Mouse (Mus musculus): ENCODE measurements around the gene Evx1.

Gene Evx1

DNA sequence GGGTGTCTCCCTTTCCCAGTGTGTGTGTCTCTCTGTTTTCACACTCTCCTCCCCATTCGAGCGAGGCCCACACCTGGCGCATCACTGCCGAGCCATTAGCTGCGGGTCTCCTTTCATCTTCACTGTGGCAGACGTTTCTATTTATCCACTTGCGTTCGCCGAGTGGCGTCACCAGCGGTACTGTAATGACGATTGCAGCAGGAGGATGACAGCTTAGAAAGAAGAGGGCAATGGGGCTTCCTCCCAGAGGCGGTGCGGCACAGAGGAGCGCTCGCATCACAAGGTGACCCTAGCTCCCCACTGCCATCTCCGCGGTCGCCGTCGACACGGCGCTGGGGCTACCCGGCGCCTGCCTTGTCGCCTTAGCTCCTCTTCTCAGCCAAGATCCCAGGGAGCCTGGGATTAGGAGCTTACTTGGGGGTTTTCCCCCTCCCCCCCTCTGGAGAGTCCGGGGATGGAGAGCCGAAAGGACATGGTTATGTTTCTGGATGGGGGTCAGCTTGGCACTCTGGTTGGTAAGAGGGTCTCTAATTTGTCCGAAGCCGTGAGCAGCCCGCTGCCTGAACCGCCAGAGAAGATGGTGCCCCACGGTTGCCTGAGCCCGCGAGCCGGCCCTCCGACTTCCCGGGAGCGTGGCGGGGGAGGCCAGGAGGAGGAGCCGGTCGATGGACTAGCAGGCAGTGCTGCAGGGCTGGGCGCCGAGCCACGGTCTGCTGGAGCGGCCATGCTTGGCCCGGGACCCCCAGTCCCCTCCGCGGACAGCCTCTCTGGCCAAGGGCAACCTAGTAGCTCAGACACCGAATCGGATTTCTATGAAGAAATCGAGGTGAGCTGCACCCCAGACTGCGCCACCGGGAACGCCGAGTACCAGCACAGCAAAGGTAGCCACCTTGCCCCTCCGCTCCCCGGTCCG, at the start of gene Evx1:
TSS of gene Evx1 (plus strand) at position 108 of the 913 bp plus-strand sequence.
- peak in 1 of 2 experiments; percentile 9 for DNase-seq (ENCODE audit: low read depth in 2 of 2, low spot score in 2 of 2)

DNA sequence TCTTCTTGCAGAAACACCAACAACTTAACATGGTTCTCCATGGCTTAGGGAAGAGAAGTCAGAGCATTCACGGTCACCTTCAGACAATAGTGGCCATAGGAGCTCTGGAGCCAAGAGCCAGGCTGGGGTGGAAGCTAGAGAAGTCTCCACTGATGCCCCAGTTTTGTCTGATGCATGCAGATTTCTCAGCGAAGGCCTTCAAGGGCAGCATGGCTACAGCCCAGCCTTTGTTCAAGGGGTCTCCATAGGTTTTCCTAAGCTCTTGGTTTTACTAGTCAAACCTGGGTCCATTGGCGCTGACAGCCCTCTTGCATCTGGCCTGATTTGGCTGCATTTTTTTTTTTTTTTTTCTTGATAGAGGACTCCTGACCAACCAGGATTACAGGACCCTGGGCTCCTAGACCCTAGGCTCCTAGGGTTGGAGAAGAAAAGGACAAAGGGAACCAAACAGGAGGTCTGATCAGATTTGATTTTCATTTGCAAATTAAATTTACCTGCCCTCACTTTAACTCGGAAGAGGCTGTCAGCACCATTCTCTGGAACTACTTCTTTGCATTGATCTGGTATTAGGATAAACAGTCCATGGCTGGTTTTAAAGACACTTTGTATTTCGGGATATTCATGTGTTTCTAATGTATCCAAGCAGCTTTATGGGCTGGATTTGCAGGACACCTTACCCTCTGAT, 49.0 kb upstream of the Evx1 start:
- DNase-seq (ENCODE audit: low read depth in 2 of 2, low spot score in 2 of 2) = no peak

DNA sequence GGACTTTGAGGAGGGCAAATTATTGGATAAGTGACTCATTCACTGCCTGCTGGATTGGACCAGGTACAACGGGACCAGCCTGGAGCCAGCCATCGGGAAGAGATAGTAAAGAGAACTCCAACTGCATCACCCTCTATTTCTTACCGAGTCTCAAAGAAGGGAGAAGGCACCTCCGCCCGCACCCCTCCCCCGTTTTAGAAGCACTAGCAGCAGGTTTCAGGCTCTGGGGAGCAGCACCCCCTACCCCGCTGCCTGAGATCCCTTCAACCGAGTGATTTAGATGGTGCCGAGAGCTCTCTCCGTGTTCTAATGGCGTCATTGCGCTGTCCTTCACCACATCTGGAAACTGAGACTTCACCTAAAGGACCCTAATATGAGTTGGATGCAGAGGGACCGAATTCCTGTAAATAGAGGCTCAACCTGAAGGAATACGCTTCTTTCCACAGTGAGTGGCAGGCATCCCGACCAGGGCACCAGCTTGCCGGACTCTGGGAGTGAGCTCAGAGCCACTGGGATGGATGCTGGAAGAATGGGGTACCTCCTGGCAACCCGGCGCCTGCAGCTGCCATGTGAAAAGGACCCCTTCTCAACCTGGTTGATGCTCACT, 47.9 kb upstream of the Evx1 start:
- DNase-seq (ENCODE audit: low read depth in 2 of 2, low spot score in 2 of 2) = no peak

DNA sequence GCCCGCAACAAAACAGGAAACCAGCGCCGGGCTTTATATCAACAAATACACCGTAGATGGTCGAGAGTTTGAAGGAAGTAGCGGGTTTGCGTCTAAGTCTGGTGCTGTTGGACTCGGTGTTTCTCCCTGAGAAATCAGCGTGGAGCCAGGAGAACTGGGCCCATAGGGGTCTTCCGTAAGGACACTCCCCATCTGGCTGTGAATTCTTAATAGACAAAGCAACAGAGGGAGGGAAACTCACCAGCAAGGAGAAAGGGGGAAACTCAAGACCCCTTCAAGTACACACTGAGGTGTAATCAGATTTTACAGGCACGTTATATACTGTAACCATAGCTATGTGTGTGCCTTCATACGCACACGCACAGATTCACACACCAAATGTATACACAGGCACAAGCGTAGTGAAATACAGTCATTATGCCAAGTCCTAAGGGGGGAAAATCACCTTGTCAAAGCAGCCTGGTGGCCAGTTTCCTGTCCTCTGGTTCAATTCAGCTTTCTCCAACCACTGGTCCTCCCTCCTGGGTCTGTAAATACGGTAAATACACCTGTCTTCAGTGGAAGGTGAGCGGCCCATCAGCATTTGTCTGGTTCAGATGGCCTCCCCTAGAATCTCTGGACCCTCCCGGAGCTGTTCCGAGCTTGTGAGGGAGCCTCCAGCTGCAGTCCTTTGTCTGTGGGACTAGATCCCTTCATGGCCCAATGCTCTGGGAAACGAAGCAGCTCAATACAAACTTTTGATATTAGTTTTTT, 47.2 kb upstream of the Evx1 start:
- DNase-seq (ENCODE audit: low read depth in 2 of 2, low spot score in 2 of 2) = no peak

DNA sequence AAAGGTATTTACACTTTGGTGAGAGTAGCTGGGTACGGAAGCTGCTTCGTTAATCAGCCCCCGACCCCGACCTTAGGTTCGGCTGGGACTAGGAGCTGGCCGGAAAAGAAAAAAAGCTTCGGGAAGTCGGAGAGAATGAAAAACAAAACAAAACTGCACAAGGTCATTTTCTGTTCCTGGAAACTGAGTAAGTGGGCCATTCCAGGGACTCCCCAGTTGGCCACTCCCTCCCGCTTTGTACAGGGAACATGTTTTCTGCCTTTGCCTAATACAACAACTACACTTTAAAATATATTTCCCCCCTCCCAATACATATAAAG, 46.7 kb upstream of the Evx1 start:
- no peak for DNase-seq (ENCODE audit: low read depth in 2 of 2, low spot score in 2 of 2)

DNA sequence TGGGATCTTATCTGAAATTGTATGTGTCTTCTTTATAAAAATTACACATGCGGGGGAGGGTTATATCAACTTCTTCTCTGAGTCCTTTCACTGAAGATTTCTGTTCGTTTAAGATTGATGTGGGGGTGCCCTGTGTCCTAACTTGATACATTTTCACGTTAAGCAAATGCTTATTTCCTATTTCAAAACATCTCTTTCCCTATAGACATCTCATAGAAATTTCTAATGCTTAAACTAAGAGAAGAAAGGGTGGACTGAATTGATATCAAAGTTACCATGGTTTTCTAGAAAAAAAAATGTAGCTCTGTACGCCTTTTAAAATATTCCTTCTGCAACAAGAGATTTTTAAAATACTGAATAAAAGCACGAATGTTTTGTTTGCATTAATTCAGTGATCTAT, 46.1 kb upstream of the Evx1 start:
- no peak for DNase-seq (ENCODE audit: low read depth in 2 of 2, low spot score in 2 of 2)

DNA sequence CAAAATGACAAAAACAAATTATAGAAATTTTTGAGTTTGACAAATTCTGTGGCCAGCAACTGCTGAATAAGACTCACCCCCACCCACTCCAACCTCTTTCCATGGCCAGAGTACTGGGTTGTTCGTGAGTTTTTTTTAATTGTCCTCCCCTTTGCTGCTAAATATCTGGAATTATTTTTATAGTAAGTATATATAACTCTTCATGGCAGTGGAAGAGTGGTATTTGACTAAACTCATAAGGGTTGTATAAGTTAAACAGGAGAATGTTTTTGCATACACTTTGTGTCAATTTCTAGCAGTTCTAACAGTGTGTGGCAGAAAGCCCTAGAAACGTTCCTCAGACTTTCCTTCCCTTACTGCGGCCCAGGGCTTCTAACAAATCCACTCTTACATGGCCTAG, 45.6 kb upstream of the Evx1 start:
- DNase-seq (ENCODE audit: low read depth in 2 of 2, low spot score in 2 of 2) = no peak

DNA sequence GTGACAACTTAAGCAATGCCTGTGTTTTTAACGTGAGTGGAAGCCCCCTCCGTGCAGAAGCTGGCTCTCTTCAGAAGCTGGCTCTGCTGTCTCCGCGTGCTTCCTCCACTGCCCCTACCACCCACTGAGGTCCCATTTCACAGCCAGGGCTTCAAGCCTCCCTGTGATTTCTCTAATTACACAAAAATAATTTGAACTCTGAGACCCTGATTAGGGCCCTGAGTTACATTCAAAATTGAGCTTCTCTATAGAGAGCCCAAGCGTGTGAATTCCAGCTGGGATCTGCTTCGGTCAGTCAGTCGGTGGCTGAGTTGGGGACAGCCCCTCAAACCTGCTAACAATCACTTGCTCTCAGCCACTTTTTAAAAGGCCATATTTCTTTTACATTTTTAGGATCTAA, 45.0 kb upstream of the Evx1 start:
- no peak for DNase-seq (ENCODE audit: low read depth in 2 of 2, low spot score in 2 of 2)

DNA sequence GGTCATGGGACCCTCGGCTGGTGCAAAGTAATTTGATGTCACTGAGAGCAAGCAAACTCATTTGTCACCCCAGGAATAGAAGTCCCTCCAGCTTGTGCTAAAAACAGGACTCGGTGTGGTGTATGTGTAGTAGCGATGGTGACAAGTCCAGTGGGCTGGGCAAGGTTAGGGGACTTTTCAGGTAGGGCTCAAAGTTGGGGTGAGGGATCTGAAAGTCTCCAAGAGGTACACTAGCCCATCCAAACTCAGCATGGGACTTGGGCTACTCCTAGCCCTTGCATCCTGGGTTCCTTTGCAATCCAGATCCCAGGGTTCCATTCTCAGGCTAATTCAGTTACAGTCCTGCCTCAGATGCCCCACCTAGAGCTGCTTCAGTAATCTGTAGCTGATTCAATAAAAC, 44.5 kb upstream of the Evx1 start:
- DNase-seq (ENCODE audit: low read depth in 2 of 2, low spot score in 2 of 2) = no peak

DNA sequence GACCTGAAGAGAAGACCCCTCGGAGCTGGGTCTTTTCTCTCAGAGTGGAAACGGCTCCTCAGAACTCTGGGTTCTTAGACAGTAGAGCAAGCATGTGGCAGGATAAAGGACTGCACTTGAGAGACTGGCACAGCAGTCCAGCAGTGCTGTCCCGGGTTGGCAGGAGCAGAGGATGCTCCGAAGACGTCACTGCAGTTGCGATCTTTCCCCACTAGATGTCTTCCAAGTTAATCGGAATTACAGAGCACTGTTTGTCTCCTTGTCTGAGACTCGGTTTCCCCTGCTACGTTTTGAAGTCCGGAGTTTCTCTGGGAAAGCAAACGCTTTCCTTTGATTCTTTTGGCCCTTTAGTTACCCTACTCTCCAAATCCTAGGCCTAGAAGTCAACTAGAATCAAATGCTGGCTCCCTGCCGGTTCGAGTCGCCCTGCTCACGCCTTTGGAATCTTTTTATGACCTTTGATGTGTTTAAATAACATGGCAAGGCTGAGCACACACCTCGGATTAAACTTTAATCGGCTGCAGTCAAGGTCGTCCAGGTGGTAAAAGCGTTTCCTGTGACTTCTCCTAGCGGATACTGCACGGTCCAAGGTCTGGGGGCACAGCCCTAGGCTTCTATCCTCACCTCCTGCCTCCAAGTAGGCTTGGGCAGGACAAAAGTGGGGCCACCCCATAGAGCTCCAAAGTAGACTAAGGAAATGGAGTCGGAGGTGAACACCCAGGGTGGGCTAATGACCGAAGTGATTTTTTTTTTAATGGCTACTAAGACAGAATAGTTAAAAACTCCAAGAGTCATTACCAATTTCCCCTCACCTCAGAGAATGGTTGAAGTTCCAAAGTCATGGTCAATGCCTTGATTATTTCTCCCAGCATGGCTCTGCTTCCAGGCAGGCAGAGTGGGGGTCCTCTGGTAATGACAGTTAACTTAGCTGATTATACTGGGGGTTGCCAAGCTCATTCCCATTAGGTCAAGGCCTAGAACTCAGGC, 42.5 kb upstream of the Evx1 start:
- no peak for DNase-seq (ENCODE audit: low read depth in 2 of 2, low spot score in 2 of 2)

DNA sequence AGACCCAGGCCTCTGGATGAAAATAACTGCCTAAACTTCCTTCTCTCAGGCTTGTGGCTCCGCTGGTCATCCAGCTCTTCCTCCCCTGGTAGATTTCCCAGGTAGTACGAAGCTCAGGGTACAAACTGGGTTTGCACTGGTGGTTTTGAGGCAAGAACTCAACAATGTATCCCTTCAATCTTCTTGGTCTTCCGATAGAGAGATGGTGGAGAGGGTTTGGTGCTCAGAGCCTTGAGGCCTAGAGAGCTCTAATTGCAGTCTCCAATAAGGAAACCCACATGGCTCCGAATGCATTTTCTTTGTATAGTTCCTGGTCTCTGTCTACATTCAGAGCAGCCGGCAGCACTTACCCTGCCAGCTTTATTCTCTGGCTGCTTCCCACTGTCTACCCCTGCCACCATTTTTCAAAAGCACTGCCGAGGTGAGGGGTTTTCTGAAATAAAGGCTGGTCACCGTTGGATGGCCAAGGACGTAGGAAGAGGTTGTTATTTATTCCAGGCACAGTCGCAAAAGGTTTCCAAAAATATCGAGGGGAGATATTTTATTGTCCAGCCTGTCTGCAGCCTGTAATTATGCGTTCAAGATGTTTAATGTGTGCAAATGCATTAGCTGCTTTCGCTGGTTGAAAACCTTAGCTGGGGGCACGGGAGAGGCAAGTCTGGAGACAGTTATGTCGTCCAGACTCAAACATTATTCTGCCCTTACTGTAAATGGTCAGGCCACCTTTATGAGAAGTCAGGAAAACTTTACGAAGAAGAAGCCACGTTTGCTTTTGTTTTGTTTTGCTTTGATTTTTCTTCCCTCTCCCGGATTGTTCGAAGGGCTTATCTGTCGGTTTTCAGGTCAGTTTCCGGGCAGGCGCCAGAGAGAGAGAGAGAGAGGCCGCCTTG, 40.3 kb upstream of the Evx1 start:
- no peak for DNase-seq (ENCODE audit: low read depth in 2 of 2, low spot score in 2 of 2)

DNA sequence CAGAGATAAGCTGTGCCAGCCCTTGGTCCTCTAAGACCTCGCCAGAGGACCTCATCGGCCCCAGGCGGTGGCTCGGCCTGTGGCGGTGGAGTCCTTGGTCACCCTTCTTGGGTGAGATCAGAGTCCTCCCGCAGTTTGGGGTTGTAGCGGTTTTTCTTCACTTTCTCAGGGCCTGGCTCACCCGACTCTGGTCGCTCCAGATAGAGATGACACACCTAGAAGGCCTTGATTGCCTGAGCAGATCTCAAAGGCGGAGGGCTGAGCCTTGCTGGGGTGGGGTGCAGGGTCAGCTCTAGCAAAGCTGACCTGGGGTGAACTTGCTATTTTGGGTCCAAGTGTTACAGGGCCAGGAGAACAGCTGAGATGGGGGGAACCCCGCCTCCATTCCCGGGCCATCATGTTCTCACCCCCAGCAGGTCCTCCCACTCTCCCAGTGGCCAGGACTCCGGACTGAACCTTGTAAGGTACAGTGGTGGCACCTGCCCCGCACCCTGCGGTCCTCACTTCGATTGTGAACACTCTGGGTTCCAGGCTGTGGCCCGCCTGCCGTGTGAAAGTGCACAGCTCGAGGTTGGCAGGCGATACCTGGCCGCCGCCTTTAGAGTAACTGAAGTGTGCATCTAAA, 39.5 kb upstream of the Evx1 start:
- no peak for DNase-seq (ENCODE audit: low read depth in 2 of 2, low spot score in 2 of 2)

DNA sequence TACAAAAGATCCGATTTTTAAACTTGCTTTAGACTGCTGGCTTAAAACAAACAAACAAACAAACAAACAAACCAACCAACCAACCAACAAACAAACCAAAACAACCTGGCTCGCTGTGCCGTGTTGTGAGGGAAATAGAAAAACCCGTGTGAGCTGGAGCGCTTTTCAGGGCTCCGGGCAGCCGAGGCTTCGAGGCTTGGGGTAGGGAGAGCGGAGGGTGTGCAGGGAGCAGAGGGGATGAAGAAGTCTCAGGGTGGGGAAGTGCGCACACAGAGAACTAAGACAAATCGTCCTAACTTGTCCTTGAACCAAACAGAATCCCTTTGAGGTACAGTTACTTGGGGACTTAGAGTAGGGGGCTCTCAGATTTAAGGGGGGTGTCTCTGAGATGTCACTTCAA, 38.7 kb upstream of the Evx1 start:
- no peak for DNase-seq (ENCODE audit: low read depth in 2 of 2, low spot score in 2 of 2)

DNA sequence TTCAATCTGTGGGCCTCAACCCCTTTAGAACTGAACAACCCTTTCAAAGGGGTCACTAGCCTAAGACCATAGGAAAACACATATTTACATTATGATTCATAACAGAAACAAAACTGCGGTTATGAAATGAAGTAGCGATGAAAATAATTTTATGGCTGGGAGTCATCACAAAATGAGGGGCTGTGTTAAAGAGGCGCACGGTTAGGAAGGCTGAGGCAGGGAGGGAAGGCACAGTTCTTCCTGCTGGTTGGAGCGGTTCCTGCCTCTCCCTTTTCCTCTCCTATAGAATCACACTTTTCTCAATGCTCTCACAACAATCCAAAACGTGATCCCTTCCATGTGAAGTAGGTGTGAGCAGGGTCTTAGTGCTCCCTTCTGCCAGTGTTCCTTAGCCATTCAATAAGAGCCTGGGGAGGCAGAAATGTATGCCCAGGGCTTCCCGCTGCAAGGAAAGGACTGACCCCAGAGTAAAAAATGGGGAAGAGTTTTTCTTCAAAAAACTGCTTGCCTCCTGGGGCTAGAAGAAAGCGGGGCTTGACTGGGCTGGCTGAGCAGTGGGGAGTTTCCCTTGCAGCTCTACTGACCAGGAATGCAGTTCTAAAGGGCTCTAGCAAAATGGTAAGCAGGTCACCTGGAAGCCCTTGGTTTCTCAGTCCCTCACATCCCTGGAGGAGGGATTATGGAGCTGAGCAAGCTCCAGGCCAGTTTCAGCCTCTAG, 37.6 kb upstream of the Evx1 start:
- DNase-seq (ENCODE audit: low read depth in 2 of 2, low spot score in 2 of 2) = no peak

DNA sequence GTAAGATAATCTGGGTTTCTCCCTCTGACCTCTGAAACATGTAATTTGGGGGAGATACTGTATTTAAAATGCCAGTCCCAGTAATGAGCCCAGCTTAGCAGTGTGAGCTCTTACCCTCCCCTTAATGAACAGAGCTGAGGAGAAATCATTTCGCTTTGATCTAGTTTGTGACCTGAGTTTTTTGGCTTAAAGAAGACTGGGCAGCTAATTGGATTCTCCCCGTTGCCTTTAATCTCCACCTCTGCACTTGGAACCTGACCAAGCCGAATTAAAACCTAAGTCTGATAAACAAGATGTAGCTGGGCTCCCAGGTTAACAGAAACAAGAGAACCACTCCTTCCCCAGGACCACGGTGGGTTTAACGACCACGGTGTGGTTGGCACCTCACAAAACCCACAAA, 36.9 kb upstream of the Evx1 start:
- no peak for DNase-seq (ENCODE audit: low read depth in 2 of 2, low spot score in 2 of 2)

DNA sequence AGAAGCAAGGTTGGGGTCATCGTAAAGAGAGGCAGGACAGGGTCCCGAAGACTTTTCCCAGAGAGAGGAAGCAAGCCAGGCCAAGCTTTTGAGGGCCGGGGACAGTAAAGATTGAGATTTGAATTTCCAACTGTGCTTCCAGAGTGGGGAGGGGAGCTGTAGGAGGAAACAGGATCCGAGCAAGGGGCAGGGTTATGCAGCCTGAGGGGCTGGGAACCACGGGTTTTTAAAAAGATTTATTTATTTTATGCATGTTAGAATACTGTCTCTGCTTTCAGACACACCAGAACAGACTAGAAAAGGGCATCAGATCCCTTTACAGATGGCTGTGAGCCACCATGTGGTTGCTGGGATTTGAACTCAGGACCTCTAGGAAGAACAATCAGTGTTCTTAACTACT, 36.4 kb upstream of the Evx1 start:
- no peak for DNase-seq (ENCODE audit: low read depth in 2 of 2, low spot score in 2 of 2)

DNA sequence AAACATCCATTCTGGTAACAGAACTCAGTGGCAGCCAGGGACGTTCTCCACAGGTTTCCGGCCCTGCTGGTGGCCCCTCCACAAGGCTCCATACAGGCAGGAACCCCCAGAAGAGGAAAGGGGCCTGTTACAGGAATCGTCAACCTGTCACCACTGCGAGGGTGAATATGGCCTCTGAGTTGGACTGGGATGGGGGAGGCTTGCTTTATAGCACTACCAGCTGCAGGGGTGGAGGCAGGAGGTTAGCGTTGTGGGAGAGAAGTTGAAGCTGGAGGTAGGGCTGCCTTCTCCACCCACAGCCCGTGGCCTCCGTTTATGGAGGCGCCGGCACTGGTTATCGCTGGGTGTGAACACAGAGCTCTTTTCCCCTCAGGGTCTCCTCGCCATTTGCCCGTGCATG, 32.2 kb upstream of the Evx1 start:
- no peak for DNase-seq (ENCODE audit: low read depth in 2 of 2, low spot score in 2 of 2)

DNA sequence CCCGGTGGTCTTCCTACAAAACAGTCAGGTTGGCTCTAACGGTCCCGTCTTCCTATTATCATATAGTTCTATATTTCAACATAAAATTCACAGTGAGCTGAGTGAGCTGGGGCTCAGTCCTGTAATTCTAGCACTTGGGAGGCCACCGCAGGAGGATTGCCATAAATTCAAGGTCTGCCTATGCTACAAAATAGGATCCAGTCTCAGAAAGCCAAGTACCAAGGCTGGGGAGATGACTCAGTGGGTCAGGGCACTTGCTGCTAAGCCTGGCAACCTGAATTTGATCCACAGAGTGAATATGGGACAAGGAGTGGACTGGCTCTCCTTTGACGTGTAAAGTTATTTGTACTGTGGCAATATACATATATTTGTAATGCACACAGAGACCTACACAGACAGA, 29.4 kb upstream of the Evx1 start:
- DNase-seq (ENCODE audit: low read depth in 2 of 2, low spot score in 2 of 2) = no peak
